In genomic region chr17:86169092-86169491, GRCm38 (mm10) we compare ENCODE assay signal across 7 mouse cellular contexts. TPM values are rescaled to one million over a fixed set of nuclear protein-coding genes. Genes with fewer than 3 reads are reported as not detected.
DNase-seq lines count a peak whose midpoint lies in the region; ATAC-seq lines count a peak whose summit lies in the region.

No protein-coding gene starts in this region.

- H3K9me3 ChIP-seq in lung, embryonic 15.5 days = no peaks in the 10 kb centered on the region
- H3K9me3 ChIP-seq in embryonic facial prominence, embryonic 13.5 days = no peaks in the 10 kb centered on the region
- H3K9me3 ChIP-seq in hindbrain, embryonic 12.5 days (replicated peaks) = no peaks in the 10 kb centered on the region
- no peaks in the 10 kb centered on the region for H3K9me3 ChIP-seq in midbrain, embryonic 14.5 days (ENCODE audit: control insufficient read depth, low read length)

- peak overlapping the region; percentile 74 for H3K4me3 ChIP-seq in lung, embryonic 15.5 days
- peak overlapping the region; percentile 75 for H3K4me3 ChIP-seq in embryonic facial prominence, embryonic 13.5 days
- H3K4me3 ChIP-seq in hindbrain, embryonic 12.5 days = peak overlapping the region; percentile 58
- peak overlapping the region; percentile 67 for H3K4me3 ChIP-seq in midbrain, embryonic 14.5 days (replicated peaks; ENCODE audit: low read depth, low read length)

- peaks cover 38% of the 10 kb centered on the region for H3K4me1 ChIP-seq in lung, embryonic 15.5 days
- H3K4me1 ChIP-seq in embryonic facial prominence, embryonic 13.5 days = peaks cover 34% of the 10 kb centered on the region
- peaks cover 27% of the 10 kb centered on the region for H3K4me1 ChIP-seq in hindbrain, embryonic 12.5 days
- peaks cover 27% of the 10 kb centered on the region for H3K4me1 ChIP-seq in midbrain, embryonic 14.5 days (ENCODE audit: control insufficient read depth, insufficient read depth, low read length)

- 13% methylated on average over 6 of the region's 6 CpGs for WGBS in lung, embryonic 15.5 days
- 14% methylated on average over 6 of the region's 6 CpGs for WGBS in embryonic facial prominence, embryonic 13.5 days
- 25% methylated on average over 6 of the region's 6 CpGs for WGBS in hindbrain, embryonic 12.5 days
- WGBS in midbrain, embryonic 14.5 days = 21% methylated on average over 6 of the region's 6 CpGs

- peak overlapping the region; percentile 88; the same call in 1 of the 2 replicates for H3K9ac ChIP-seq in lung, embryonic 15.5 days
- peak overlapping the region; percentile 92 for H3K9ac ChIP-seq in embryonic facial prominence, embryonic 13.5 days
- peak overlapping the region; percentile 70 for H3K9ac ChIP-seq in hindbrain, embryonic 12.5 days
- peak overlapping the region; percentile 77; the same call in 1 of the 2 replicates for H3K9ac ChIP-seq in midbrain, embryonic 14.5 days (replicated peaks; ENCODE audit: low read length)

- ATAC-seq in lung, embryonic 15.5 days (ENCODE audit: borderline replicate concordance, extremely low read depth, low FRiP score, low TSS enrichment) = no peak
- no peak for ATAC-seq in embryonic facial prominence, embryonic 13.5 days (ENCODE audit: insufficient number of reproducible peaks, insufficient read depth, low FRiP score, low TSS enrichment, low read depth)
- no peak for ATAC-seq in hindbrain, embryonic 12.5 days (ENCODE audit: low FRiP score)
- no peak for ATAC-seq in midbrain, embryonic 14.5 days (ENCODE audit: low FRiP score, low TSS enrichment)

- no peak overlapping the region for H3K27ac ChIP-seq in lung, embryonic 15.5 days
- H3K27ac ChIP-seq in embryonic facial prominence, embryonic 13.5 days = no peak overlapping the region
- no peak overlapping the region for H3K27ac ChIP-seq in hindbrain, embryonic 12.5 days
- no peak overlapping the region for H3K27ac ChIP-seq in midbrain, embryonic 14.5 days (replicated peaks; ENCODE audit: low read depth, low read length)

- no peaks in the 10 kb centered on the region for H3K27me3 ChIP-seq in lung, embryonic 15.5 days
- no peaks in the 10 kb centered on the region for H3K27me3 ChIP-seq in embryonic facial prominence, embryonic 13.5 days
- peaks cover 7% of the 10 kb centered on the region; the same call in 1 of the 2 replicates for H3K27me3 ChIP-seq in hindbrain, embryonic 12.5 days
- H3K27me3 ChIP-seq in midbrain, embryonic 14.5 days (ENCODE audit: control insufficient read depth, insufficient read depth, low read length) = peaks cover 8% of the 10 kb centered on the region; the same call in 1 of the 2 replicates

- no peak for DNase-seq in lung, adult 18-20 months
- no peak for DNase-seq in midbrain, embryonic 14.5 days
- DNase-seq in urinary bladder, adult 18-20 months (ENCODE audit: low spot score in 2 of 2) = no peak
- no peak for DNase-seq in spleen, adult 18-20 months

- H3K36me3 ChIP-seq in lung, embryonic 15.5 days = no peaks in the 10 kb centered on the region
- H3K36me3 ChIP-seq in embryonic facial prominence, embryonic 13.5 days = peaks cover 16% of the 10 kb centered on the region
- H3K36me3 ChIP-seq in hindbrain, embryonic 12.5 days = 0 out of 2 replicates have a peak, but pooled peaks cover 6% of the 10 kb centered on the region
- no peaks in the 10 kb centered on the region for H3K36me3 ChIP-seq in midbrain, embryonic 14.5 days (ENCODE audit: control insufficient read depth, insufficient read depth, low read length)

- H3K4me2 ChIP-seq in lung, embryonic 15.5 days = peak overlapping the region; percentile 97
- peak overlapping the region; percentile 97 for H3K4me2 ChIP-seq in embryonic facial prominence, embryonic 13.5 days
- H3K4me2 ChIP-seq in hindbrain, embryonic 12.5 days (replicated peaks) = peak overlapping the region; percentile 92
- H3K4me2 ChIP-seq in midbrain, embryonic 14.5 days (ENCODE audit: low read length) = peak overlapping the region; percentile 95

RNA-seq across cellular contexts. Expression of gene Prkce, which starts 1.5 kb away (rescaled TPM):
- polyA plus RNA-seq in lung, embryonic 15.5 days (2015; fragmentation: Nextera tagmentation; extraction: Ambion mirVana) = 6.6 and 6.7 TPM in 2 replicates
- polyA plus RNA-seq in embryonic facial prominence, embryonic 13.5 days (2015; fragmentation: Nextera tagmentation; extraction: Ambion mirVana) = 9.0 and 9.9 TPM in 2 replicates
- polyA plus RNA-seq in hindbrain, embryonic 12.5 days (2016; fragmentation: Nextera tagmentation; extraction: Ambion mirVana) = 11.0 and 12.0 TPM in 2 replicates
- polyA plus RNA-seq in midbrain, embryonic 14.5 days (2014; fragmentation: Nextera tagmentation; extraction: Ambion mirVana) = 25.4 and 29.6 TPM in 2 replicates

RNA-seq across cellular contexts. Expression of gene Srbd1, which starts 24.1 kb away (rescaled TPM):
- 15.2 and 16.8 TPM in 2 replicates for polyA plus RNA-seq in lung, embryonic 15.5 days (2015; fragmentation: Nextera tagmentation; extraction: Ambion mirVana)
- polyA plus RNA-seq in embryonic facial prominence, embryonic 13.5 days (2015; fragmentation: Nextera tagmentation; extraction: Ambion mirVana) = 21.1 and 22.8 TPM in 2 replicates
- 22.6 and 24.1 TPM in 2 replicates for polyA plus RNA-seq in hindbrain, embryonic 12.5 days (2016; fragmentation: Nextera tagmentation; extraction: Ambion mirVana)
- polyA plus RNA-seq in midbrain, embryonic 14.5 days (2014; fragmentation: Nextera tagmentation; extraction: Ambion mirVana) = 9.1 and 11.3 TPM in 2 replicates
